Mouse (Mus musculus) embryonic facial prominence, embryonic 15.5 days (tissue): ENCODE results near the gene Ptprf. TPM values are rescaled to one million over a fixed set of nuclear protein-coding genes. Genes with fewer than 3 reads are reported as not detected.

ENCODE experiments used
- ATAC-seq: fragments of 200-750 bp; cut with Nextera tagmentation; 2 replicates; pipeline ENCODE4 v1.8.0; 2017; ENCODE audit warnings: low read depth, moderate TSS enrichment; ENCODE audit not compliant: insufficient number of reproducible peaks, low FRiP score, low TSS enrichment
- H3K27ac ChIP-seq: fragments of 300-500 bp; sonication (generic); replicated peaks from 2 replicates; pipeline ENCODE4 v1.5.1; 2015; ENCODE audit warnings: mild to moderate bottlenecking, inconsistent platforms
- H3K27me3 ChIP-seq: fragments of 300-500 bp; sonication (generic); 2 replicates; pipeline ENCODE4 v1.6.1; 2015; ENCODE audit warnings: inconsistent platforms
- H3K36me3 ChIP-seq: fragments of 300-500 bp; sonication (generic); 2 replicates; pipeline ENCODE4 v1.6.1; 2015; ENCODE audit warnings: mild to moderate bottlenecking, inconsistent platforms
- H3K4me1 ChIP-seq: fragments of 300-500 bp; sonication (generic); 2 replicates; pipeline ENCODE4 v1.6.1; 2015; ENCODE audit warnings: inconsistent platforms
- H3K4me2 ChIP-seq: fragments of 300-500 bp; sonication (generic); replicated peaks from 2 replicates; pipeline ENCODE4 v1.6.1; 2015; ENCODE audit warnings: mild to moderate bottlenecking, inconsistent platforms
- H3K4me3 ChIP-seq: fragments of 300-500 bp; sonication (generic); replicated peaks from 2 replicates; pipeline ENCODE4 v1.5.1; 2015; ENCODE audit warnings: mild to moderate bottlenecking, inconsistent platforms
- H3K9ac ChIP-seq: fragments of 300-500 bp; sonication (generic); 2 replicates; pipeline ENCODE4 v1.6.1; 2015; ENCODE audit warnings: inconsistent platforms
- H3K9me3 ChIP-seq: fragments of 300-500 bp; sonication (generic); replicated peaks from 2 replicates; pipeline ENCODE4 v1.6.1; 2016; ENCODE audit warnings: inconsistent platforms
- WGBS: fragments of 180-500 bp; shearing (Covaris S2); methylation state at CpG from one replicate; pipeline ENCODE4 v1.1.7; 2015; 5-methylcytosine and 5-hydroxymethylcytosine counted together
- polyA plus RNA-seq: library from polyadenylated mRNA; unstranded; fragments of >200 nt; fragmentation: Nextera tagmentation; extraction: Ambion mirVana; gene quantifications from 2 replicates; pipeline ENCODE4 v1.2.1, GENCODE M21; 2015

The Ptprf gene
- polyA plus RNA-seq, 1 experiment from 2014 or later = 89.3 TPM

DNA sequence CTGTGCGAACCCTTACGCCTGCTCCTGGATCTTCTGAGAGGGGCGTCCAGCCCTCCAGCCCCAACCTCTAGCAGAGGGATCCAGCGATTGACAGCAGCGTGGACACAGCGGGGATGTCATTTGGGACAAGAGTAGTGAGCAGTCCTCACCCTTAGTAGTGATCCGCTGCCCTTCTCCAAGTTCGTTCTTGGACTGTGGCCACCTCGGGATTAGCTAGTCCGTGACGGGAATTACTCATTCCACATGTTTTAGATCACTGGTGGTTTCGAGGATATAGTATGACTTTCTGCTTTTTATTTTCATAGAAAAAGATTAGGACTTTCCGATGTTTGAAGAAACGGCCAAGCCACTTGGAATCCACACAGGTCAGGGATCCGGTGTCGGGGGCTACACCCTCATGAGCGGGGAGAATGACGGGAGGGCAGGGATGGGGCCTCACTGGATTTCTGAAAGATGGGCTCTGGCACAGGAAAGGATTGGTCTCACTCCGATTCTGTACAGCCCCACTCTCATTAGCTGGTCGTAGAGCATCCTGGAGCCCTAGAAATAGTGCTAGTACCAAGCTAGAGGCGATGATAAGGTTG lies 15.0 kb upstream of the Ptprf start:
- Histone ChIP-seq H3K9me3 (no peaks in the 10 kb centered on the region), H3K27ac (peak overlapping the region; percentile 70), H3K4me3 (no peak overlapping the region), H3K4me1 (peaks cover 14% of the 10 kb centered on the region), H3K4me2 (0 out of 2 replicates have a peak overlapping the region, but pooled peaks have one; percentile 6), H3K27me3 (no peaks in the 10 kb centered on the region), H3K36me3 (no peaks in the 10 kb centered on the region), H3K9ac (no peak overlapping the region)
- ATAC-seq = peak; percentile 69
- WGBS = 45% methylated on average over 21 of the region's 21 CpGs

- Histone ChIP-seq H3K4me1 (peaks cover 14% of the 10 kb centered on the region), H3K36me3 (no peaks in the 10 kb centered on the region), H3K9ac (no peak overlapping the region), H3K27ac (no peak overlapping the region), H3K4me2 (no peak overlapping the region), H3K9me3 (no peaks in the 10 kb centered on the region), H3K27me3 (no peaks in the 10 kb centered on the region), H3K4me3 (no peak overlapping the region)
- 44% methylated on average over 4 of the region's 4 CpGs for WGBS
- ATAC-seq = 0 out of 2 replicates have a peak, but pooled peaks have one; percentile 40
These were observed 13.8 kb upstream of the Ptprf start for GRCm38 (mm10) chr4:118304984-118305383.

GRCm38 (mm10) chr4:118297844-118298243 lies 6.6 kb upstream of the Ptprf start:
- no peaks in the 10 kb centered on the region for H3K27me3 ChIP-seq
- H3K4me2 ChIP-seq = no peak overlapping the region
- no peaks in the 10 kb centered on the region for H3K36me3 ChIP-seq
- ATAC-seq = no peak
- no peak overlapping the region for H3K9ac ChIP-seq
- WGBS = 17% methylated on average over 5 of the region's 5 CpGs
- no peak overlapping the region for H3K27ac ChIP-seq
- H3K9me3 ChIP-seq = no peaks in the 10 kb centered on the region
- H3K4me3 ChIP-seq = no peak overlapping the region
- peaks cover 12% of the 10 kb centered on the region for H3K4me1 ChIP-seq

DNA sequence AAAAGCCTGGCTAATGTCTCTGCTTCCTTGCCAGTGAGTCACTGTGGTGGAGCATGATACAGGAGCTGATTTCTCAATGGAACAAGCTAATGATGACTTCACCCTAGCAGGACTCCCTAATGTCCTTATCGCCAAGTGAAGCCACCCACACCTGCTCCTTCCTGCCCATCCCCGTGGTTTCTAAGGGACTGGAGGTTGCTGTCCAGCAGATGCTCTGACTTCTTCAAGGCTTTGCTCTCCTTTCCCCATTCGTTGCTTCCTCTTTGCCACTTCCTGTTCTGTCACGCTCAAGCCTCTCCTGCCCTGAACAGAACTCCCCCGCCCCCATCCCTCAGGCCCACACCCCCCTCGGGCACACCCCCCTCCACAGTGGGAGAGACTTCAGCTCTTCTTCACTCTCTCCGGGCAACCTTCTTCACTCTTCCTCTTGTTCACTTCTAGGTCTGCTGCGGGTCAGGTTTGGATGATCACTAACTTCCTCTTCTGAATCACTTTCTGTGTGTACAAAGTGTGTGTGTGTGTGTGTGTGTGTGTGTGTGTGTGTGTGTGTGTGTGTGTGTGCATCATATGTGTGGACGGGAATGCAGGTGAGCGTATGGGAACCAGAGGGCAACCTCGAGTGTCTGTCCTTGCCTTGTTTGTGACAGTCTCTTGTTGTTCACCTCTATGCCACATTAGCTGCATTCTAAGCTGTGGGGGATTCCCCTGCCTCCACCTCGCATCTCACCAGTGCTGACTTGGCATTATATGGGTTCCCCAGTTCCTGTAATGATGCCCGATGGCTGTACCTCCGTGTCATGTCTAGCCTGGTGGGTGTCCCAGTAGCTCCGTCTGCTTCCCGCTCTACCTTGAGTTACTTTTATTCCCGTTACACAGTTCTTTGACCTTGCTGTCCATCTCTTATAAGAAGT lies 4.7 kb upstream of the Ptprf start:
- Histone ChIP-seq H3K9me3 (no peaks in the 10 kb centered on the region), H3K36me3 (no peaks in the 10 kb centered on the region), H3K4me1 (peaks cover 21% of the 10 kb centered on the region), H3K4me3 (no peak overlapping the region), H3K27me3 (no peaks in the 10 kb centered on the region), H3K9ac (no peak overlapping the region), H3K27ac (no peak overlapping the region), H3K4me2 (no peak overlapping the region)
- 46% methylated on average over 17 of the region's 17 CpGs for WGBS
- ATAC-seq = no peak

DNA sequence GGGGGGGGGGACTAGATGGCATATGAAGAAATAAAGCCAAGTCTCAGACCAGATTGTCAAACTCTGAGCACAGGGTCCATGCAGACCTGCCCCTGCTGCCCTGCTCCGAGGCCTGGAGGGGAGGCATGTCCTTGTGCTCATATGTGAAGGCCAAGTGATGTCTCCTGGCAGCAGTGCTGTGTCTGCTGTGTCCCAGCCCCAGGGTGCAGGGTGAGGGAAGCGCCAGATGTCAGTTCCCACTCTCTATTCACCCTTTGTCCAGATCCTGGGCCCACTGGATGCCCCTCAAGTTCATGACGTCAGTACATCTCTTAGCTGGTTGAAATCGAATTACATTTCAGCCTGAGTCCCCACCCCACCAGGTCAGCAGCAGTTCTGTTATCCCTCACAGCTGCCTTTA lies 3.6 kb upstream of the Ptprf start:
- no peaks in the 10 kb centered on the region for H3K9me3 ChIP-seq
- H3K36me3 ChIP-seq = no peaks in the 10 kb centered on the region
- 60% methylated on average over 4 of the region's 4 CpGs for WGBS
- no peak for ATAC-seq
- H3K4me1 ChIP-seq = peaks cover 24% of the 10 kb centered on the region
- no peak overlapping the region for H3K4me2 ChIP-seq
- no peak overlapping the region for H3K9ac ChIP-seq
- H3K27me3 ChIP-seq = no peaks in the 10 kb centered on the region
- no peak overlapping the region for H3K27ac ChIP-seq
- H3K4me3 ChIP-seq = no peak overlapping the region

- H3K9ac ChIP-seq = no peak overlapping the region
- no peak overlapping the region for H3K4me2 ChIP-seq
- no peak overlapping the region for H3K27ac ChIP-seq
- H3K4me3 ChIP-seq = no peak overlapping the region
- no peaks in the 10 kb centered on the region for H3K36me3 ChIP-seq
- WGBS = 10% methylated on average over 11 of the region's 11 CpGs
- peaks cover 42% of the 10 kb centered on the region for H3K4me1 ChIP-seq
- no peaks in the 10 kb centered on the region for H3K27me3 ChIP-seq
- ATAC-seq = no peak
- no peaks in the 10 kb centered on the region for H3K9me3 ChIP-seq
These were observed 1.6 kb upstream of the Ptprf start for GRCm38 (mm10) chr4:118292741-118293306.

DNA sequence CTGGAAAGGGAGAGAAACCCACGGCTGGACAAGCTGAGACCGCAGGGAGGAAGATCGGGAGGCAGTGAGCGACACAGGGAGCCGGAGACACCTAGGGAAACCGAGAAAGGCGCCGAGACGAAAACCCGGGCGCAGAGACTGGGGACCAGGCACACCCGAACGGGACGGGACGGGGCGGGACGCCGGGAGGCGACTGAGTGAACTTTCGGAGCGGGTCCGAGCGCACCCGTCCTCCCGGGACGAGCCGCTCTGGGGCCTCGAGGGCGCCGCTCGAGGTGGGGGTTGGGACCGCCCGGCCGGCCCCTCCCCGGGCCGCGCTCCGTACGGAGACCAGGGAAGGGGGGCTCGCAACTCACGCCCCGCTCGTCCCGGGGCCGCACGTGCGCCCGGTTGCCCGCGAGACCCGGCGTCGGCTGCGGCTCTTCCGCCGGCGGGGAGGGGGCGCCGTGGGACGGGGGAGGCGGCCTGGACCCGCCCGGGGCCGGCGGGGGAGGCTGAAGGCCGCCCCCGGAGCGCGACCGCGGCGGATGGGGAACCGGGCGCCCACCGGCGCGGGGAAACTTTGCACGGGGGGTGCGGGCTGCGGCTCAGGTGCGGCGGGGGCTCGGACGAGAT lies 682 bp downstream of the Ptprf start:
- Histone ChIP-seq H3K4me3 (peak overlapping the region; percentile 74), H3K9ac (peak overlapping the region; percentile 85), H3K4me1 (peaks cover 57% of the 10 kb centered on the region), H3K4me2 (peak overlapping the region; percentile 76), H3K27ac (peak overlapping the region; percentile 94), H3K36me3 (0 out of 2 replicates have a peak, but pooled peaks cover 4% of the 10 kb centered on the region), H3K27me3 (no peaks in the 10 kb centered on the region), H3K9me3 (no peaks in the 10 kb centered on the region)
- WGBS = 3% methylated on average over 80 of the region's 84 CpGs
- peak; percentile 27 for ATAC-seq

GRCm38 (mm10) chr4:118289960-118290415 lies 1.2 kb downstream of the Ptprf start:
- no peaks in the 10 kb centered on the region for H3K27me3 ChIP-seq
- no peaks in the 10 kb centered on the region for H3K9me3 ChIP-seq
- 0 out of 2 replicates have a peak, but pooled peaks cover 4% of the 10 kb centered on the region for H3K36me3 ChIP-seq
- H3K9ac ChIP-seq = peak overlapping the region; percentile 85
- peak overlapping the region; percentile 76 for H3K4me2 ChIP-seq
- ATAC-seq = no peak
- peak overlapping the region; percentile 74 for H3K4me3 ChIP-seq
- peak overlapping the region; percentile 94 for H3K27ac ChIP-seq
- 2% methylated on average over 12 of the region's 12 CpGs for WGBS
- peaks cover 59% of the 10 kb centered on the region for H3K4me1 ChIP-seq

DNA sequence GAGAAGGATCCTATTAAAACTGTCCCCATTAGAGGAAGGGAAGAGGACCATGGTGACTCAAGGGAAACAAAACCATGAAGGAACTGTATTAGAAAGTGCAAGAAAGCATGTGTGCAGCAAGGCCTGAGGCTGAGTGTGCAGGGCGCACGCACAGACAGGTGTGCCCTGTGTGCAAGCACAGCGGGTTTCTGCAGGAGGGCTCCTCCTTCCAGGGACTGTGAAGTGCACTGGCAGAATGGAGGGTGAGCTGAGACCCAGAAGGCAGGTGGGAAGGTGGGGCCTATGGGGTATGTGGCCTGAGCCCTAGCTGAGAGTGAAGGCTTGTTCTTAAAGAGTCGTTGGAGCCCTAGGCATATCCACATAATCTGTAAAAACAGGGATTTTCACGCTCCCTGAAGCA lies 1.9 kb downstream of the Ptprf start:
- H3K4me1 ChIP-seq = peaks cover 61% of the 10 kb centered on the region
- ATAC-seq = no peak

DNA sequence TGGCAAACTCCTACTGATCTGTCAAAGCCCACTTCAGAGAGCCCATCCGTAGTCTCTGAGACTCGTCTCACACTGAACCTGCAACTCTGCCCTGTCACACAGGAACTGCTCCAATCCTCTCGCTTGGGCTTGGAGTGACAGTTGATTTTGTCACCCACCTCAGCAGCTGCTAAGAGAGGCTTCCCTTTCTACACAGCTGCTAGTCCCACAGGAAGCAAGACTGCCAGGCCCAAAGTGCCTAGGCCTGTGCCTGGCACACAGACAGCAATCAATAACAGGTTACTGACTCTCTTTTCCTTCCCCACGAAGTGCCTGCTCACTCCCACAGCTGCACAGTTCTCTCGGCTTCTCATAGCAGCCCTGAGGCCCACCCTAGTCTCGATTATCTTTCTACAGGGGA lies 2.7 kb downstream of the Ptprf start:
- Histone ChIP-seq H3K27me3 (no peaks in the 10 kb centered on the region), H3K4me2 (peak overlapping the region; percentile 76), H3K9me3 (no peaks in the 10 kb centered on the region), H3K27ac (no peak overlapping the region), H3K9ac (no peak overlapping the region), H3K36me3 (peaks cover 7% of the 10 kb centered on the region; the same call in 1 of the 2 replicates), H3K4me3 (peak overlapping the region; percentile 74), H3K4me1 (peaks cover 61% of the 10 kb centered on the region)
- WGBS = 51% methylated on average over 6 of the region's 6 CpGs
- no peak for ATAC-seq

More for the DNA sequence above, 1.9 kb downstream of the Ptprf start:
- H3K36me3 ChIP-seq = 0 out of 2 replicates have a peak, but pooled peaks cover 4% of the 10 kb centered on the region
- peak overlapping the region; percentile 74 for H3K4me3 ChIP-seq
- H3K9me3 ChIP-seq = no peaks in the 10 kb centered on the region
- H3K4me2 ChIP-seq = peak overlapping the region; percentile 76
- no peaks in the 10 kb centered on the region for H3K27me3 ChIP-seq
- WGBS = 31% methylated on average over 5 of the region's 5 CpGs
- H3K27ac ChIP-seq = peak overlapping the region; percentile 94
- H3K9ac ChIP-seq = peak overlapping the region; percentile 85; the same call in 1 of the 2 replicates

GRCm38 (mm10) chr4:118286202-118286601 lies 5.0 kb downstream of the Ptprf start:
- H3K27ac ChIP-seq = peak overlapping the region; percentile 51
- no peak for ATAC-seq
- no peak overlapping the region for H3K9ac ChIP-seq
- peak overlapping the region; percentile 17; the same call in 1 of the 2 replicates for H3K4me2 ChIP-seq
- H3K4me3 ChIP-seq = no peak overlapping the region
- no peaks in the 10 kb centered on the region for H3K9me3 ChIP-seq
- peaks cover 69% of the 10 kb centered on the region for H3K4me1 ChIP-seq
- H3K36me3 ChIP-seq = peaks cover 12% of the 10 kb centered on the region; the same call in 1 of the 2 replicates
- 64% methylated on average over 5 of the region's 5 CpGs for WGBS
- no peaks in the 10 kb centered on the region for H3K27me3 ChIP-seq
